Mouse (Mus musculus): ENCODE results near the gene Gkn2. TPM values are rescaled to one million over a fixed set of nuclear protein-coding genes. Genes with fewer than 3 reads are reported as not detected.

Gene Gkn2
- total and polyA plus RNA-seq, 3 experiments: not detected

- Histone ChIP-seq H3K36me3 (replicated peaks) (no peaks in the 10 kb centered on the region), H3K4me1 (ENCODE audit: insufficient read depth, low read depth, low read length) (no peaks in the 10 kb centered on the region), H3K4me3 (ENCODE audit: low read depth, low read length) (no peak within 1 kb of the TSS), H3K27me3 (ENCODE audit: insufficient read depth, low read length) (peaks cover 26% of the 10 kb centered on the region), H3K9me3 (replicated peaks) (no peaks in the 10 kb centered on the region)
- DNase-seq (ENCODE audit: low spot score) (no peak), ATAC-seq (ENCODE audit: extremely low read depth, insufficient number of reproducible peaks, low FRiP score, poor library complexity, severe bottlenecking) (no peak)
- TF ChIP-seq GATA2 (IDR thresholded peaks at IDR 0.05; ENCODE audit: borderline replicate concordance, low read depth, low read length): no peak
- TF ChIP-seq CTCF (IDR thresholded peaks at IDR 0.05; ENCODE audit: low read depth, low read length): no peak
- TF ChIP-seq POLR2AphosphoS5 (IDR thresholded peaks at IDR 0.05; ENCODE audit: insufficient replicate concordance, low read depth, low read length): no peak
- TF ChIP-seq TAL1 (conservative IDR thresholded peaks at IDR 0.05; ENCODE audit: low read depth, low read length): no peak
- no peak for TF ChIP-seq GATA1 (IDR thresholded peaks at IDR 0.05; ENCODE audit: borderline replicate concordance, low read length)
These were observed 37.8 kb upstream of the Gkn2 start, which contains the start of gene Antxr1 for GRCm38 (mm10) chr6:87335091-87335934. Gene Antxr1, minus strand, starts transcription at chr6:87335821.

- TF ChIP-seq CTCF (IDR thresholded peaks at IDR 0.05; ENCODE audit: low read depth, low read length) (no peak), TAL1 (conservative IDR thresholded peaks at IDR 0.05; ENCODE audit: low read depth, low read length) (no peak), GATA1 (IDR thresholded peaks at IDR 0.05; ENCODE audit: borderline replicate concordance, low read length) (no peak), POLR2AphosphoS5 (IDR thresholded peaks at IDR 0.05; ENCODE audit: insufficient replicate concordance, low read depth, low read length) (no peak), GATA2 (IDR thresholded peaks at IDR 0.05; ENCODE audit: borderline replicate concordance, low read depth, low read length) (no peak)
- DNase-seq (ENCODE audit: low spot score) (no peak), ATAC-seq (ENCODE audit: extremely low read depth, insufficient number of reproducible peaks, low FRiP score, poor library complexity, severe bottlenecking) (no peak)
- Histone ChIP-seq H3K27me3 (ENCODE audit: insufficient read depth, low read length) (peaks cover 26% of the 10 kb centered on the region), H3K4me3 (ENCODE audit: low read depth, low read length) (no peak overlapping the region), H3K9me3 (replicated peaks) (no peaks in the 10 kb centered on the region), H3K4me1 (ENCODE audit: insufficient read depth, low read depth, low read length) (no peaks in the 10 kb centered on the region), H3K36me3 (replicated peaks) (no peaks in the 10 kb centered on the region)
These were observed 37.2 kb upstream of the Gkn2 start for GRCm38 (mm10) chr6:87335935-87336295.

- H3K9me3 ChIP-seq (replicated peaks): no peaks in the 10 kb centered on the region
- H3K4me3 ChIP-seq (ENCODE audit: low read depth, low read length): no peak within 1 kb of the TSS
- TF ChIP-seq POLR2AphosphoS5 (IDR thresholded peaks at IDR 0.05; ENCODE audit: insufficient replicate concordance, low read depth, low read length): no peak
- TF ChIP-seq GATA1 (IDR thresholded peaks at IDR 0.05; ENCODE audit: borderline replicate concordance, low read length): no peak
- TF ChIP-seq CTCF (IDR thresholded peaks at IDR 0.05; ENCODE audit: low read depth, low read length): no peak
- no peak for TF ChIP-seq TAL1 (conservative IDR thresholded peaks at IDR 0.05; ENCODE audit: low read depth, low read length)
- DNase-seq (ENCODE audit: low spot score): no peak
- H3K4me1 ChIP-seq (ENCODE audit: insufficient read depth, low read depth, low read length): no peaks in the 10 kb centered on the region
- no peaks in the 10 kb centered on the region for H3K36me3 ChIP-seq (replicated peaks)
- peaks cover 19% of the 10 kb centered on the region; the same call in 1 of the 2 replicates for H3K27me3 ChIP-seq (ENCODE audit: insufficient read depth, low read length)
- no peak for ATAC-seq (ENCODE audit: extremely low read depth, insufficient number of reproducible peaks, low FRiP score, poor library complexity, severe bottlenecking)
These were observed 22.3 kb upstream of the Gkn2 start, which contains the start of gene Gkn1 for GRCm38 (mm10) chr6:87350829-87351228. Gene Gkn1, minus strand, starts transcription at chr6:87350942.

GRCm38 (mm10) chr6:87354441-87354840 lies 18.7 kb upstream of the Gkn2 start:
- H3K9me3 ChIP-seq (replicated peaks): no peaks in the 10 kb centered on the region
- H3K4me3 ChIP-seq (ENCODE audit: low read depth, low read length): no peak overlapping the region

GRCm38 (mm10) chr6:87369223-87369622 lies 3.9 kb upstream of the Gkn2 start:
- no peak overlapping the region for H3K4me3 ChIP-seq (ENCODE audit: low read depth, low read length)
- H3K4me1 ChIP-seq (ENCODE audit: insufficient read depth, low read depth, low read length): no peaks in the 10 kb centered on the region
- H3K27me3 ChIP-seq (ENCODE audit: insufficient read depth, low read length): peaks cover 24% of the 10 kb centered on the region
- H3K36me3 ChIP-seq (replicated peaks): no peaks in the 10 kb centered on the region
- no peak for ATAC-seq (ENCODE audit: extremely low read depth, insufficient number of reproducible peaks, low FRiP score, poor library complexity, severe bottlenecking)
- H3K9me3 ChIP-seq (replicated peaks): no peaks in the 10 kb centered on the region
- no peak for DNase-seq (ENCODE audit: low spot score)
- TF ChIP-seq POLR2AphosphoS5 (IDR thresholded peaks at IDR 0.05; ENCODE audit: insufficient replicate concordance, low read depth, low read length) (no peak), GATA1 (IDR thresholded peaks at IDR 0.05; ENCODE audit: borderline replicate concordance, low read length) (no peak), TAL1 (conservative IDR thresholded peaks at IDR 0.05; ENCODE audit: low read depth, low read length) (no peak), GATA2 (IDR thresholded peaks at IDR 0.05; ENCODE audit: borderline replicate concordance, low read depth, low read length) (no peak)

More at GRCm38 (mm10) chr6:87354441-87354840, 18.7 kb upstream of the Gkn2 start:
- ATAC-seq (ENCODE audit: extremely low read depth, insufficient number of reproducible peaks, low FRiP score, poor library complexity, severe bottlenecking) (no peak), DNase-seq (ENCODE audit: low spot score) (no peak)
- peaks cover 6% of the 10 kb centered on the region; the same call in 1 of the 2 replicates for H3K27me3 ChIP-seq (ENCODE audit: insufficient read depth, low read length)
- TF ChIP-seq GATA1 (IDR thresholded peaks at IDR 0.05; ENCODE audit: borderline replicate concordance, low read length) (no peak), CTCF (IDR thresholded peaks at IDR 0.05; ENCODE audit: low read depth, low read length) (no peak), GATA2 (IDR thresholded peaks at IDR 0.05; ENCODE audit: borderline replicate concordance, low read depth, low read length) (no peak)
- H3K4me1 ChIP-seq (ENCODE audit: insufficient read depth, low read depth, low read length): no peaks in the 10 kb centered on the region
- H3K36me3 ChIP-seq (replicated peaks): no peaks in the 10 kb centered on the region

- ATAC-seq (ENCODE audit: extremely low read depth, insufficient number of reproducible peaks, low FRiP score, poor library complexity, severe bottlenecking) (no peak), DNase-seq (ENCODE audit: low spot score) (no peak)
- Histone ChIP-seq H3K4me3 (ENCODE audit: low read depth, low read length) (no peak overlapping the region), H3K36me3 (replicated peaks) (no peaks in the 10 kb centered on the region), H3K9me3 (replicated peaks) (no peaks in the 10 kb centered on the region), H3K27me3 (ENCODE audit: insufficient read depth, low read length) (peaks cover 52% of the 10 kb centered on the region), H3K4me1 (ENCODE audit: insufficient read depth, low read depth, low read length) (no peaks in the 10 kb centered on the region)
- no peak for TF ChIP-seq POLR2AphosphoS5 (IDR thresholded peaks at IDR 0.05; ENCODE audit: insufficient replicate concordance, low read depth, low read length)
- TF ChIP-seq CTCF (IDR thresholded peaks at IDR 0.05; ENCODE audit: low read depth, low read length): no peak
- no peak for TF ChIP-seq TAL1 (conservative IDR thresholded peaks at IDR 0.05; ENCODE audit: low read depth, low read length)
- TF ChIP-seq GATA2 (IDR thresholded peaks at IDR 0.05; ENCODE audit: borderline replicate concordance, low read depth, low read length): no peak
These were observed 11.0 kb downstream of the Gkn2 start for GRCm38 (mm10) chr6:87383926-87384691.
